Mouse (Mus musculus) hindbrain, embryonic 16.5 days (tissue): ENCODE results near the gene Rhobtb3. TPM values are rescaled to one million over a fixed set of nuclear protein-coding genes. Genes with fewer than 3 reads are reported as not detected.

Source experiments
- ATAC-seq: fragments of 200-750 bp; cut with Nextera tagmentation; 2 replicates; pipeline ENCODE4 v1.8.0; 2017; ENCODE audit warnings: moderate TSS enrichment, moderate library complexity
- H3K27ac ChIP-seq: fragments of 300-500 bp; sonication (generic); 2 replicates; pipeline ENCODE4 v1.5.1; 2014; ENCODE audit warnings: low read depth, mild to moderate bottlenecking, control low read depth, low read length, moderate library complexity
- H3K27me3 ChIP-seq: fragments of 300-500 bp; sonication (generic); replicated peaks from 2 replicates; pipeline ENCODE4 v1.6.1; 2014; ENCODE audit warnings: low read length; ENCODE audit not compliant: control insufficient read depth, insufficient read depth
- H3K36me3 ChIP-seq: fragments of 300-500 bp; sonication (generic); 2 replicates; pipeline ENCODE4 v1.6.1; 2014; ENCODE audit warnings: mild to moderate bottlenecking, low read length, moderate library complexity, mixed read lengths; ENCODE audit not compliant: control insufficient read depth, insufficient read depth
- H3K4me1 ChIP-seq: fragments of 300-500 bp; sonication (generic); 2 replicates; pipeline ENCODE4 v1.6.1; 2014; ENCODE audit warnings: low read depth, low read length; ENCODE audit not compliant: control insufficient read depth, insufficient read depth
- H3K4me2 ChIP-seq: fragments of 300-500 bp; sonication (generic); 2 replicates; pipeline ENCODE4 v1.6.1; 2014; ENCODE audit warnings: mild to moderate bottlenecking, low read length, control low read depth, moderate library complexity
- H3K4me3 ChIP-seq: fragments of 300-500 bp; sonication (generic); 2 replicates; pipeline ENCODE4 v1.5.1; 2014; ENCODE audit warnings: mild to moderate bottlenecking, low read length, control low read depth, moderate library complexity
- H3K9ac ChIP-seq: fragments of 300-500 bp; sonication (generic); 2 replicates; pipeline ENCODE4 v1.6.1; 2014; ENCODE audit warnings: low read depth, mild to moderate bottlenecking, control low read depth, low read length, moderate library complexity
- H3K9me3 ChIP-seq: fragments of 300-500 bp; sonication (generic); 2 replicates; pipeline ENCODE4 v1.6.1; 2014; ENCODE audit warnings: mild to moderate bottlenecking, low read length, moderate library complexity; ENCODE audit not compliant: control insufficient read depth
- WGBS: fragments of 180-500 bp; shearing (Covaris S2); extraction: QIAGEN DNeasy Blood & Tissue Kit; methylation state at CpG from one replicate; pipeline ENCODE4 v1.1.7; 2014; 5-methylcytosine and 5-hydroxymethylcytosine counted together
- polyA plus RNA-seq: library from polyadenylated mRNA; unstranded; fragments of >200 nt; fragmentation: Nextera tagmentation; extraction: Ambion mirVana; gene quantifications from 2 replicates; pipeline ENCODE4 v1.2.1, GENCODE M21; 2015

Rhobtb3 gene
- polyA plus RNA-seq, 1 experiment from 2014 or later, result 14.9 TPM

- no peak for ATAC-seq
- no peaks in the 10 kb centered on the region for H3K9me3 ChIP-seq
- H3K4me1 ChIP-seq, result peaks cover 17% of the 10 kb centered on the region
- no peak overlapping the region for H3K9ac ChIP-seq
- H3K27ac ChIP-seq, result no peak overlapping the region
- 94% methylated on average over 2 of the region's 2 CpGs for WGBS
- H3K4me3 ChIP-seq, result no peak overlapping the region
- no peaks in the 10 kb centered on the region for H3K27me3 ChIP-seq
- H3K4me2 ChIP-seq, result no peak overlapping the region
- no peaks in the 10 kb centered on the region for H3K36me3 ChIP-seq
These were observed 98.7 kb downstream of the Rhobtb3 start for GRCm38 (mm10) chr13:75844833-75845518.

GRCm38 (mm10) chr13:75843993-75844683 is 99.6 kb downstream of the Rhobtb3 start:
- Histone ChIP-seq H3K27me3 (no peaks in the 10 kb centered on the region), H3K4me2 (no peak overlapping the region), H3K4me1 (peaks cover 21% of the 10 kb centered on the region), H3K36me3 (no peaks in the 10 kb centered on the region), H3K27ac (no peak overlapping the region), H3K9me3 (no peaks in the 10 kb centered on the region), H3K9ac (no peak overlapping the region), H3K4me3 (no peak overlapping the region)
- no peak for ATAC-seq
- WGBS, result 86% methylated on average over 8 of the region's 8 CpGs

GRCm38 (mm10) chr13:75843331-75843730 is 100.4 kb downstream of the Rhobtb3 start:
- H3K27me3 ChIP-seq, result no peaks in the 10 kb centered on the region
- H3K9ac ChIP-seq, result no peak overlapping the region
- no peak overlapping the region for H3K27ac ChIP-seq
- H3K4me2 ChIP-seq, result no peak overlapping the region
- 92% methylated on average over 5 of the region's 5 CpGs for WGBS
- H3K4me3 ChIP-seq, result no peak overlapping the region
- peaks cover 23% of the 10 kb centered on the region for H3K4me1 ChIP-seq
- no peaks in the 10 kb centered on the region for H3K9me3 ChIP-seq
- H3K36me3 ChIP-seq, result no peaks in the 10 kb centered on the region
- no peak for ATAC-seq

GRCm38 (mm10) chr13:75841950-75842349 is 101.8 kb downstream of the Rhobtb3 start:
- peaks cover 23% of the 10 kb centered on the region for H3K4me1 ChIP-seq
- peak overlapping the region; percentile 47 for H3K4me3 ChIP-seq
- no peaks in the 10 kb centered on the region for H3K27me3 ChIP-seq
- no peak overlapping the region for H3K9ac ChIP-seq
- no peak overlapping the region for H3K27ac ChIP-seq
- no peaks in the 10 kb centered on the region for H3K36me3 ChIP-seq
- H3K4me2 ChIP-seq, result peak overlapping the region; percentile 77
- H3K9me3 ChIP-seq, result no peaks in the 10 kb centered on the region
- 78% methylated on average over 3 of the region's 3 CpGs for WGBS
- no peak for ATAC-seq

GRCm38 (mm10) chr13:75840752-75841285 is 102.9 kb downstream of the Rhobtb3 start:
- H3K27ac ChIP-seq, result peak overlapping the region; percentile 85
- H3K4me1 ChIP-seq, result peaks cover 23% of the 10 kb centered on the region
- H3K27me3 ChIP-seq, result no peaks in the 10 kb centered on the region
- H3K4me3 ChIP-seq, result peak overlapping the region; percentile 47
- H3K36me3 ChIP-seq, result no peaks in the 10 kb centered on the region
- H3K9ac ChIP-seq, result peak overlapping the region; percentile 61
- 40% methylated on average over 6 of the region's 6 CpGs for WGBS
- peak overlapping the region; percentile 77 for H3K4me2 ChIP-seq
- no peaks in the 10 kb centered on the region for H3K9me3 ChIP-seq
- ATAC-seq, result 0 out of 2 replicates have a peak, but pooled peaks have one; percentile 3

GRCm38 (mm10) chr13:75839719-75840481 is 103.8 kb downstream of the Rhobtb3 start, which contains the start of gene Glrx:
Gene Glrx (plus strand): TSS chr13:75839868.
- Histone ChIP-seq H3K4me2 (peak within 1 kb of the TSS; percentile 77), H3K27ac (peak within 1 kb of the TSS; percentile 85), H3K36me3 (no peaks in the 10 kb centered on the region), H3K9ac (peak within 1 kb of the TSS; percentile 61), H3K4me1 (peaks cover 23% of the 10 kb centered on the region), H3K27me3 (no peaks in the 10 kb centered on the region), H3K9me3 (no peaks in the 10 kb centered on the region), H3K4me3 (peak within 1 kb of the TSS; percentile 47)
- whole genome bisulfite sequencing, result 0% methylated on average over 12 of the region's 12 CpGs
- ATAC-seq, result peak; percentile 95

GRCm38 (mm10) chr13:75838506-75838905 is 105.2 kb downstream of the Rhobtb3 start:
- Histone ChIP-seq H3K4me3 (no peak overlapping the region), H3K36me3 (no peaks in the 10 kb centered on the region), H3K9ac (no peak overlapping the region), H3K9me3 (no peaks in the 10 kb centered on the region), H3K4me1 (peaks cover 23% of the 10 kb centered on the region), H3K27me3 (no peaks in the 10 kb centered on the region), H3K4me2 (no peak overlapping the region), H3K27ac (no peak overlapping the region)
- no peak for ATAC-seq
- WGBS, result 97% methylated on average over 4 of the region's 4 CpGs

GRCm38 (mm10) chr13:75835461-75835860 is 108.3 kb downstream of the Rhobtb3 start:
- no peaks in the 10 kb centered on the region for H3K36me3 ChIP-seq
- H3K9ac ChIP-seq, result no peak overlapping the region
- no peak for ATAC-seq
- H3K9me3 ChIP-seq, result no peaks in the 10 kb centered on the region
- H3K4me2 ChIP-seq, result no peak overlapping the region
- H3K4me3 ChIP-seq, result no peak overlapping the region
- 76% methylated on average over 2 of the region's 2 CpGs for WGBS
- peaks cover 7% of the 10 kb centered on the region for H3K4me1 ChIP-seq
- H3K27me3 ChIP-seq, result no peaks in the 10 kb centered on the region
- no peak overlapping the region for H3K27ac ChIP-seq

GRCm38 (mm10) chr13:75833499-75833898 is 110.2 kb downstream of the Rhobtb3 start:
- Histone ChIP-seq H3K4me2 (no peak overlapping the region), H3K9ac (no peak overlapping the region), H3K27me3 (no peaks in the 10 kb centered on the region), H3K4me1 (no peaks in the 10 kb centered on the region), H3K9me3 (no peaks in the 10 kb centered on the region), H3K36me3 (no peaks in the 10 kb centered on the region), H3K4me3 (no peak overlapping the region), H3K27ac (no peak overlapping the region)
- no peak; the same call in 1 of the 2 replicates for ATAC-seq
